Mouse (Mus musculus) liver, postnatal 0 days (tissue): Measurements from ENCODE around the gene Galnt18.

Source experiments
- CTCF ChIP-seq: sonication (generic); IDR thresholded peaks from 2 replicates; pipeline ENCODE4 v1.5.1; 2016; ENCODE audit warnings: antibody characterized with exemption, low read depth
- EP300 ChIP-seq: IDR thresholded peaks from 2 replicates; pipeline ENCODE4 v1.6.1; 2016; ENCODE audit warnings: antibody characterized with exemption, low read depth, mild to moderate bottlenecking

DNA sequence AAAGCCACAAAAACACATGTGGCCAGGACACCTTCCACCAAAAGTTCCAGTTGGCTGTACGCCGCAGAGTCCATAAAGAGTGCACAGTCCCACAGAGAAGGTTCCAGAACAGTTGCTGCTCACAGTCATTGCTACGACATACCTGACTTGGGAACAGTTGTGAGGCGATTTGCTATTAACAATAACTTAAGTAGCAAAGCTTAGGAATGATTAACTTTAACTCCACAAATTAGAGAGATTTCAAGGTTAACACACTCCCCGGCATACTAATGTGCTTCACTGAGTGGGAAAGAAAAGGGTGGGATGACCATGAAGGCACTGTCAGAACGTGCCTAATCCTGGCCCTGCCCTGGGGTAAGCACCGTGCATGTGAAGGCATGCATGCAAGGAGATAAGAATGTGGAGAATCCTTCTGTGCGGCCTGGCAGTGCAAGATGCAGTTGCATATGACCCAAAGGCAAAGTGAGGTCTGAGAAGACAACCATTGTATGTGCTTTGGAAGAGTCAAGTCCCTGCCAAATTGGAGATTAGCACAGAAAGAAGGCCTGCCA is 8.5 kb downstream of the Galnt18 start:
- TF ChIP-seq CTCF (no peak), EP300 (no peak)
